Mouse (Mus musculus): ENCODE results near the gene Arhgef28.

Arhgef28 gene

DNA sequence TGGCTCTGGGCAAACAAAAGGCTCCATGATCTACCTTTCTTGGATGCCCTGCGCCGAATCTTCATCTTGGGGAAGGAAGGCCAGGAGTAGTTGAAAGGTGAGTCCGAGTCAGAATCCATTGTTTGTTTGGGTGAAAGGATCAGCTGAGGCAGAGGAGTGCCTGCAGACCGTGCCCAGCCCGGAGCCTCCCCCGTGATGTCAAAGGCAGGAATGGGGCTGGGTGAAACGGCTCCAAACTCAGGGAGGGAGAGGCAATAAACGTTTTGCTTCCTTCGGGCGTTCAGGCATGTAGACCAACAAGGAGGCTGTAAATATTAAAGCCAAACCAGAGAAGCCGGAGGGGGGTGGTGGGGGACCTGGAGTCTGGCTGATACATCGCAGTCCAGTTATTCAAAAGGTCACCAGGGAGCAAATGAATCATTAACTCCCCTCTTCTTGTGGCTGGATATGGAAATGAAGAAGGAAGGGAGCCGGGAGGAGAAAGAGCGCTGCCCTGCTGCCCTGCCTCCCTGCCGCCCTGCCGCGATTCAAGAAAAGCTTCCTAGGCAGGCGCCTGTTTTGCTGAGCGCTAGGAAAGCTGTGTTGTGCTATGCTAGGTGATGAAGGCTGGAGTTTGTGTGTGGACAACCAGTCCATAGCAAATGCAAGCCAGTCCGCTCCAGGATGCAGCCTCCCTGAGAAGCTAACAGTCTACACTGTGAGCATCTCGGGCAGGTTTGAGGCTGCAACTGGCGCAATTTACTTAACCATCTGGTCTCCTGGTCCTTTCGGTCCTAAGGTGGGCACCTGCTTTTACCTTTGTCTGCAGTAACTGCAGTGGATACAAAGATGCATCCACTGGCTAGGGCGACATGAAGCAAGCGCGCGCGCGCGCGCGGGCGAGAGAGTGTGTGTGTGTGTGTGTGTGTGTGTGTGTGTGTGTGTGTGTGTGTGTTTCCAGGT is 190.0 kb downstream of the Arhgef28 start:
- DNase-seq (ENCODE audit: low spot score in 2 of 2), result peak; percentile 42 to 66

DNA sequence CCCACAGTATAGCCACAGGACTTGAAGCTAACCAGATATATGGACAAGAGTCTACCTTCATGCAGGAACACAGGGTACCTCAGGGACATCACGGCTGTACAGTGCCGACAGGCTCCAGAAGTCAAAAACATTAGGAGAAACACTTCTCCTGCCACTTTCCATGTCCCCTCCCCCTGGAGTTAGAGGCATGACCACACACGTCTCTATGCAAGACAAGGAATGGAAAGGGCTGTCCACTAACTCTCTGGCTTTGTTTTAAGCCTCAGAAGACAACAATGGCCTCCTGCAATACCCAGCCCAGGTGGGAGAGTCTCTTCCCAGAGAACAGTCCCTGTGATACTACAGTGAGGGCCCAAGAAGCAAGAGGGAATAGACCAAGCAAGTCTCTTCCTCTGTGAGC is 191.3 kb downstream of the Arhgef28 start:
- DNase-seq (ENCODE audit: low spot score in 2 of 2), result no peak

DNA sequence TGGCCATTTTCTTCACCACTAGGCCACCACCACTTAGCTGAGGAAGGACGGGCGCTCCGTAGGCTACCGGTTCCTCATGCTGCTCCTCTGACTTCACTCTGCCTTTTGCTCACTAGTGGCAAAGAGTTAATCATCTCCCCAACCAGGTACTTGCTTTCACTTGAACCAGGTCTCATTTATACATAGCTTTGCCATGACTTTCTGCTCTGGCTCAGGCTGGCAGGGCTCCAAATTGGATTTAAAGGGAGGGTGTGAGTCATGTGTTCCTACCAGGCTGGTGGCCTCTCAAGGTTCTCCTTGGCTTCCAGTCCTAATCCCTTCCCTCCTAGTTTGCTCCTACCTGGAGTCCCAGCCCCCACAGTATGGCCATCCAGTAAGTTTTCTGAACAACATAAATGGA is 192.5 kb downstream of the Arhgef28 start:
- peak in 1 of 2 experiments; percentile 54 for DNase-seq (ENCODE audit: low spot score in 2 of 2)

DNA sequence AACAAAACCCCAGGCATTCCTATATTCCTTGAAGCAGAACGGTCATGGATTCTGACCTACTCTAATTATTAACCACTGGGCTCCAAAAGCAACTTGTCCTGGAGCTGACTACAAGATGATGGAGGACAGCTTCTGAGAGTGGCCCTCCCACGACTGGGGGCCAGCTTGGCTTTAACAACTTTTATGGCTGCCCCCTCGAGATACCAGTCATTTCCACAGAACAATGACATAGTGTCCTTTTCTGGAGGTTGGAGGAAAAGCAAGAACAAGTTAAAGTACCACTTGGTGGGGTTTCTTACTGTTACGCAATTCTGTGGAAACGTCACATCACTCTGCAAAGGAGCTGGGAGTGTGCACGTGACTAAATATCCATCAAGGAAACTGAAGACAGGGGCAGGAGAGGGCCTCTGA is 194.3 kb downstream of the Arhgef28 start:
- no peak for DNase-seq (ENCODE audit: low spot score in 2 of 2)

DNA sequence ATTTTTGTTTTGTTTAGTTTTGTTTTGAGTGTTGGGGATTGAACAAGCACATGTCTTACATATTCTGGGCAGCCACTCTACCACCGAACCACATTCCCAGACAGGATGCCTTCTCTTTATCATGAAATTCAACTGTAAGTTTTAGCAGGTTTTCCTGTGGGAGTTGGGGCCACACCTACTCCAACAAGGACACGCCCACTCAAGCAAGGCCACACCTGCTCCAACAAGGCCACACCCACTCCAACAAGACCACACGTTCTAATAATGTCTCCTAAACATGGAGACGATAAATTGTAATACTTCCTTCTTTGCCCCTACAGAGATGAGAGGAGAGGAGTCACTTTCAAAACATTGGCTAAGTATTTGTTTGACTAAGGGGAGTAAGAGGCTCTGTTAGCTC is 197.2 kb downstream of the Arhgef28 start:
- no peak for DNase-seq (ENCODE audit: low spot score in 2 of 2)

DNA sequence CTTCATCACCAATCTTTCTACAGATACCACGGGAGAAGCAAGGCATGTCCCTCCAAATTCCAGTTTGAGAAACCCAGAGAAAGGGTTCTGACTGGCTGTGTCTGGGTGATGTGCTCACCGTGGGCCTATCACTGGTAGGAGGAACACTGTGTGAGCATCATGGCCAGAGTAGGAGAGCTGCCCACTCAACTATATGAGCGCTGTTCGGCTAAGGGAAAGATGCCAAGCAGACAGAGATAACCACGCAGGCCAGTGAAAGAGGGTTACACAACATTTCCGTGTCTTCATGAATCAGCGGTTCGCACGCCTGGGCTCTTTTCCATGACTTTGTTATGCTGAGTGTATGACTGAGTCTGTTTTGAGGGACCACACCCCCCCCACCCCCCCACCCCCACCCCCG is 197.7 kb downstream of the Arhgef28 start:
- DNase-seq (ENCODE audit: low spot score in 2 of 2), result peak in 1 of 2 experiments; percentile 65

DNA sequence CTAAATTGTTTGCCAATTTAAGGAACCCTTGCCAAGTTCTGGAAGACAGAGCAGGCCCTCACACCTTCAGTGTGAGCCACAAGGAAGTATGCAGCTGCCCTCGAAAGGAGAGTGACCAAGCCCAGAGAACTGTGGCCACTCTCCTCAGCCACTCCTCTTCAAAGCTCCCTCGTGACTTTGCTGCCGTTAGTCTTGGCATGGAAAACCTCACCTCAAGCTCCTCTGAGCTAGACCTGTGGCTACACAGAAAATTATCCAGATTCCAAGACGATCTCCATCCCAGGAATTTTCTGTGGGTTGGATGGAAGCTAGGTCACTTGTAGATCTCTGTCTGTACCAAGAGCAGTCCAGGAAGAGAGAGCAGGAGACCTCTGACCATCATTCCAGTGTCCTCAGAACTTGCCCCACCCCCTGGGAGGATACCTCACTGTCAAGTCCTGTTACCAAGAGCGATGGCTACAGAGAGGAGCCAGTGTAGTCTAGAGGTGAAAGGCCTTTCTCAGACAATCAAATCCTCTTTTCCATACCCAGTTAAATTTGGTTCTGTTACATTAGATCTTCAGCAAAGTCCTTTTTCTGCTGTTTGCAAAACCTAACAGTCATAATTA is 200.5 kb downstream of the Arhgef28 start:
- DNase-seq (ENCODE audit: low spot score in 2 of 2), result no peak

DNA sequence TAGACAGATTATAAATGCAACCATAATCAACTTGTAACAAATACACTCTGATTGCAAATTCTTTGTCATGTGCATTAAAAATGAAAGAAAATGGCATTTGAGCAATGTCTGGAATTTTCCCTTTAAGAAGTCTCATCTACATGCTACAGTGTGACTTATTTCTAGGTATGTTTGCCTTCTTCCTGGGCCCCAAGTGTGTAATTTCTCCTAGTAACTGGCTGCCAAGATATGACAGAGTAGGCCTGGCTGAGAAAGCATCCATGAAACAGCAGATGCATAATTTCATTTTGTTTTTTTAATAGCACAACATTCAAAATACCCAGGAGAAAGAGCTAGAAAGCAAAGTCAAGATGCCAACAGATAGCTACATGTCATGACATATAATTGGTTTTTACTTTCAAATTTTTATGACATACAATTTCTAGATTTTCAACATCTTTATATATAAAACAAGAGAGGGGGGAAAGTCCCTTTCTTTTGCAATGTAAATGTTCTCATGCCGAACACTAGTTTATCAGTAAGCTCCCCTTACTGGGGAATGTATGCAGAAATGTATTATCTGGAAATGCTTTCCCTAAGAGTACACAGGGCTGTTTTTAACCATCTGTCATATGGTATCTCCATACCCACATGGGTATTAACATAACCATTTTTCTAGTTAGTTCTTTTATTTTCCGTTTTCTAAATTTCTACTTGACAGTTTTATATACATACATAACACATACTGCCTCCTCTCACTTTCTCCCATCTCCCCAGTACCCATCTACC is 201.4 kb downstream of the Arhgef28 start:
- DNase-seq (ENCODE audit: low spot score in 2 of 2), result no peak

DNA sequence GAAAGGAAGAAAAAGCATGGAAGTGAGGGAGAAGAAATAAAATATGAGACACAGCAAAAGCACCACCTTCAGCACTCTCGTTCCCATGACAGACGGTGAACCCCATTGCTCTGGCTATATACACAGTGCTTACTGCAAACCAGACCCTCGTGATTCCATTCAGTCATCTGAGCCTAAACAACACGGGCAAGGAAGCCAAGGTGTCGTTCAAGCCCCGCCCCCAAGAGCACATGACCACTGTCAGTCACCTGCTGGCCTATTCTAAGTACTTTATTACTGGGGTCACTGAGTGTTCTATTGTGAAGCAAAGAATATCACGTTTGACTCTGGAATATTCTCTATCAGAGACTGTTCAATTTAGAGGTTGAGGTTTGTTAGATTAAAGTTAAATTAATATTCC is 202.5 kb downstream of the Arhgef28 start:
- DNase-seq (ENCODE audit: low spot score in 2 of 2), result no peak

DNA sequence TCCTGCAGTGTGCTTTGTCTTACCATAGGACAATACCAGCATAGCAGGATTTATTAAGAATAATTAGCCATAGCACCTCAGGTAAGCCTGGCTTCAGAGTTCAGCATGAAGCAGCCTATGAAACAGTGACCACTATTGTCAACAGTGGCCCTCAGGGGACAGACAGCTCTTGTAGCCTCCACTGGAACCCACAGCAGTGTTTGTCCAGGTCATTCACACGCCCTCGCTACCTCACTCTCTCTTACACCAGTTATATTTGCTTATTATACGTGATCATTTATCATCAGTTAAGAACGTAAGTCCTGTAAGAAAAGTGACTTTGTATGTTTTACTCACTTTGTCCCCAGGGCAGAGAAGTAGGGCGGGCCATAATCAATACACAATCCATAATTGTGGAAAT is 203.6 kb downstream of the Arhgef28 start:
- DNase-seq (ENCODE audit: low spot score in 2 of 2), result no peak

DNA sequence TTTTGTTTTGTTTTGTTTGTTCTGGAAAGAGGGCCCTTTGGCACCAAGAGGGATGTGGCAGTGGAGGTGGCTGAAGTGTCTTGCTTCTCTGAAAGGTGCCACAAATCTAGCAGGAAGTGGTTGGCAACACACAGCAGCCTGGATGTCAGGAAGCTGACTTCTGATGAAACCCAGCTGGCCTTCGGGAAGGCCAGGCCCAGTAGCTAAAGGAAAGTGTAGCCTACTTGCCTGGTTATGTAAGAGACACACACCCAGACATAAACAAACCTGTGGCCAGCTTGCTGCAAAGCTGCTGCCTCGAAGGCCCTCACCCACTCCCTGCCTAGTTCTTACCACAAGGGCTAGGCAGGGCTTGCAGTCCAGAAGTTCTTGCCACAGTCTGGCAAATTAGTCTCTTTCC is 204.1 kb downstream of the Arhgef28 start:
- DNase-seq (ENCODE audit: low spot score in 2 of 2), result peak in 1 of 2 experiments; percentile 36

DNA sequence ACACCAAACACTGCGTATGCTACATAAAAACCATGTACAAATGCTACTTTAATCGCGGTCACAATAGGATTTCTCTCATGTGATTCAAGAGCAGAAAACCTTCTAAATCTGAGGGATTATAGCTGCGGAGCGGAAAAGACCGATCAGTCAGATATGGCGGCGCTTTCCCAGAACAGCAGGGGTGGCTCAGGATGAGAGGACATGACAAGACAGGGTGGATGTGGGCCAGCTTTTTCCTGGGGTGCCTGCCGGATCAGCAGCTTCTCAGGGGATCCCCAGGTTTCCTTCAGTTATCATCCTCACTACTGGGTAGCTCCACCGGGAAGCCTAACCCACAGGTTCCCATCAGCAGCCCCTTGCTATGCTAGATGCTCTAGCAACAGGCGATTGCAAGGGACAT is 204.5 kb downstream of the Arhgef28 start:
- DNase-seq (ENCODE audit: low spot score in 2 of 2), result no peak

DNA sequence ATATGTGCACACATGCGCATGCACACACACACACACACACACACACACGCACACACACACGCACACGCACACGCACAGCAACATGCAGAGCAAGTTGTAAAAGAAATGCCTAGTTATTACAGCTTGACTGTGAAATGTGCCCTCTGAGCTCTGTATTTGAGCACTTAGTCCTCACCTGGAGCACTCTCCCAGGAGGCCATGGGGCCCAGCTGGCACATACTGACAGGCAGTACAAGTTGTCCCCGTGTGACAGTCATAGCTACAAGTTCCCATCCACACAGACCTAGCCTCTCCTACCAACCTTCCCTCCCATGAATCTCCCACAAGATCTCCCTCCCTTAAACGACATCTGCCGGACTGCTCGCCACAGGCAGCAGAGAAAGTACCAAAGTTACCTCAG is 205.4 kb downstream of the Arhgef28 start:
- no peak for DNase-seq (ENCODE audit: low spot score in 2 of 2)

DNA sequence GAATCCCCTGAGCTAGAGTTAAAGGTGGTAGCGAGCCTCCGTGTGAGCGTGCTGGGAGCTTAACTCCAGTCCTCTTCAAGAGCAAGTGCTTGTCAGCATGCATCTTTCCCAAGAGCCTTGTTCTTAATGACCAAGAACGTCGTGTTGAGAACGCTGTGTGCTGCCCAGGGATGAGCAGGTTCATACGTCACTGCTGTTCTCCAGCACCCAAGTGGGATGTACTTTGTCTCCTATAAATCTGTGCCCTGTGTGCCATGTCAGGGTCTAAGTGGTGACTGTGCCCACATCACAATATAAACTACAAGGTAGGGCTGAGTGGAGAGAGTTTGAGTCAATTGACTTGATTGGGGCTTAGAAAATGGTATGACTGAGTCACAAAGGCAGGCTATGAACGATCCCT is 207.1 kb downstream of the Arhgef28 start:
- no peak for DNase-seq (ENCODE audit: low spot score in 2 of 2)

DNA sequence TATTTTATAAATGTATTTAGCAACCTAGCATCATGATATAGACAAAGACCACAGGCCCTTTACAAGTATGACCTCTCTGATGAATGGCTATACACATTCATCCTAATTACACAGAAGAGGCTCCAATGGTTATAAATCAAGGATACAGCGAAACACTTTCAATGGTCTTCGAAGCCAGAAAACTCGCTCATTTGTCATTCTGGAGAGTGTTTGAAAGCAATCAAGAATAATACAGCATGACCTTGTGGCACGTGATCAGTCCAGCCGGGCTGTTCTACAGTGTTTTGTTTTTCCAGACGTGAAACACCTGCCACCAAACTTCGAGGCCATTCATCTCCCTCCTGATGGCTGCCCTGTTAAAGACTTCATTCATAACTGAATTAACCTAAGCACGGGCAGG is 207.7 kb downstream of the Arhgef28 start:
- no peak for DNase-seq (ENCODE audit: low spot score in 2 of 2)

DNA sequence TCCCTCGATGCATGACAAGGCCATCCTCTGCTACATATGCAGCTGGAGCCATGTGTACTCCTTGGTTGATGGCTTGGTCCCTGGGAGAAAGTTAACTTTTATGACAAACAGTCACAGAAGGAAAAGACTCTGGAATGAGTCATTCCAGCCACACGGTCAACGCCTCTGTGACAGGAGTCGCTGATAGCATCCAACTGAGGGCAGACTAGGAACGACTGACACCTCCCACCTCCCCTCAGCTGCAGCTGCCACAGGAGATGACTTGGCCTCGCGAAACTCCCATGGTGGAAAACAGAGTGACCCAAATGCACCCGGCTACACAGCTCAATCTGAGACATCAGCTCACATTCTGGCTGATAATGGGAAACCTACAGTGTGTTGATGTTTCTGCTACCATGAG is 215.3 kb downstream of the Arhgef28 start:
- DNase-seq (ENCODE audit: low spot score in 2 of 2), result no peak

DNA sequence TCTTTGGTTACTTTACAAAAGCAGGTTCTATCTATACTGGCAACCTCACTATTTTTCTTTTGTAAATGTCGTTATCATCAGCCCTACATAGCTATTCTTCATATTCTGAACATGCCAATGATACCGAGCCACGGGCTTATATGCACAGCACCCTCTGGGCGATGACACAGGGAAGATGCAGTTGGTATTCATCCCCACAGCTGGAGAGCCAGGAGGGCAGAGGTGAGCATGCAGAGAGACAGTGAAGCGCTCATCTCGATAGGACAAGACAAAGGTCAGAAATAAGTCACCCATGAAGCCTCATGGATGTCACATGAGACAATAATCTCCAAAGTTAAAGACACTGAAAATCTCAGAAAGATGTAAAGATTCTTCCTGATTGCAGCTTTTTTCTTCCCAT is 217.4 kb downstream of the Arhgef28 start:
- no peak for DNase-seq (ENCODE audit: low spot score in 2 of 2)

DNA sequence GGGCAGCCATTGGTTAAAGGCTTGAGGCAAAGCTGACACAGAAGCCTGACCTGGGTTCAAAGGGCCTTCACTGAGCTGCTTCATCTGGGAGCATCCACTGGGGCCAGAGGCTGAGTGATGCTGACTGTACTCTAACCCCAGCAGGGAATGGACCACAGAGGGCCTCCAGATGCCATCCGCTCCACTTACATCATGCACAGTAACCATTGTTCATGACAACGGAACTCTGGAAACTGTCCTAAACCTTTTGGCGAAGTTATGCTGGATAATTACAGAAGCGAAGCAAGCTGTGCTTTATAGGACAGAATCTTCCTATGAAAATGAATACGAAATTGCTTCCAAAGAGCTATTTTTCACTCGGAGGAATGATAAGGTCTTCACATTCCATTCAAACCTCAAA is 219.5 kb downstream of the Arhgef28 start:
- no peak for DNase-seq (ENCODE audit: low spot score in 2 of 2)

DNA sequence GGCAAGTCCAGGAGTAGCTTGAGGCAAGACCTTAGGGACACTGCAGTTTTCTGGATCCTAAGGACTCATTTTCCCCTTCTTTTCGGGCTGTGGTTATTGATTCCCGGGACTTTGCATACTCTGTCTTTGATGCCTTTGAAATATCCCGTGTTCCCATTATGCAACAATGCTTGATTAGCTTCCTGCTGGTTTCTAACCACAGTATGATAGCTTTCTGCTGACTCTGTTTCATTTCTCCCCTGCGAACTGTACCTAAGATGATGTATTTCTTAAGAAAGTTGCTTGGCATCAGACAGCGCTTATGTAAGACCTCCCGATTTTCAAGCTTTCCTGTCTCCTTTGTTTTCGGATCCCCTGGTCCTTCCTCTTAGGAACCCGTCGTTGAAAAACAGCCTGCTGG is 229.1 kb downstream of the Arhgef28 start:
- DNase-seq (ENCODE audit: low spot score in 2 of 2), result no peak

DNA sequence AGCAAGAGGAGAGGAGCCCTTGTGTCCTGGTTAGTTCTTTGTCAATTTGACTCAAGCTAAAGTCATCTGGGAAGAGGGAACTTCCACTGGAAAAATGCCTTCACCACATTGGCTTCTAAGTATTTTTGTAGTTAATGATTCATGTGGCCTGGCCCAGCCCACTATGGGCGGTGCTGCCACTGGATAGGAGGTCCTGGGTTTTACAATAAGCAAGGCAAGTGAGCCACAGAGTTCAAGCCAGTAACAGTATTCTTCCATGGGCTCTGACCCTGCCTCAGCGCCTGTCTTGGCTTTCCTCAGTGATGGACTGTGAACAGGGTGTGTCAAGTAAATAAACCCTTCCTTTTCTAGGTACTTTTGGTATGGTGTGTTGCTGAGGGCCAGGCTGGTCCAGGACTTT is 229.6 kb downstream of the Arhgef28 start:
- no peak for DNase-seq (ENCODE audit: low spot score in 2 of 2)

DNA sequence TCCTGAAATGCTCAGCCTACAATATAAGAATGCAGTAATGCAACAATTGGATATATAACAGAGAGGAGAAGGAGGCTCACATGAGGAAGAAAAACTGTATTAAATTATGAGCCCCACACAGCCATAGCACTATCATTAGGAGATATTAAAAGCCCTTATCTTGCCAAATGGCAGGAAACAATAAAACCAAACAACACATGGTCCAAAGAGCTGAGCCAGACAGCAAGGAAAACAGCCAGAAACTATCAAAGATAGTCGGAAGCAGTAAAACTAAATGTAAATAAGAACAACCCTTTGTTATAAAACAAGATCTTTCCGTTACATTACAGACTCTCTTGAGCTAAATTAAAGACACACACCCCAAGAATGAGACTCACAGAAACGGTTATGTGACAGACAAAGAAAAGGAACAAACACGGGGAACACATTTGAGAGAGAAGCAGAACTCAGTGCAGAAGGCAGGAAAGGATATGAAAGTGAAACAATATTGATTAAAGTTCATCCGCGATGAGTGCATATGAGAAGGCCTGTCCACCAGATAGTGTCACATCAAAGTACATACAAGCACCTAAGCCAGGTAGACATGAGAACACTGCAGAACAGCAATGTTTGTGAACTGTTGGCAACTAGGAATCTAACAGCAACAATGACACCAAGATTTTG is 231.6 kb downstream of the Arhgef28 start:
- DNase-seq (ENCODE audit: low spot score in 2 of 2), result no peak

DNA sequence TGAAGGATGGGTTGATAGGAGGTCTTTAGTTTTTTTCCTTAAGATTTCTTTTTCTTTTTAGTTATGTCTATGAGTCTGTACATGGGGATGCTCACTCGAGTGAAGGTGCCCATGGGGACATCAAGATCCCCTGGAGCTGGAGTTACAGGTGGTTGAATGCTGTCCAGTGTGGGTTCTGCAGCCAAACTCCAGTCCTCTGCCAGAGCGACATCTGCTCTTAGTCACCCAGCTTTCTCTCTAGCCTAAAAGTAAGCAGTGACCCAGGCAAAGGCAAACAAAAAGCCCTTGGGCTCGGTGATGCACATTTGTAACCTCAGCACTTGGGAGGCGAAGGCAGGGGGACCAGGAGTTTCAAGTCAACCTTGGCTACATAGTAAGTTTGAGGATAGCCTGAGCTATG is 232.3 kb downstream of the Arhgef28 start:
- DNase-seq (ENCODE audit: low spot score in 2 of 2), result no peak
